ENCODE assay signal across 27 mouse cellular contexts in the genomic region with DNA sequence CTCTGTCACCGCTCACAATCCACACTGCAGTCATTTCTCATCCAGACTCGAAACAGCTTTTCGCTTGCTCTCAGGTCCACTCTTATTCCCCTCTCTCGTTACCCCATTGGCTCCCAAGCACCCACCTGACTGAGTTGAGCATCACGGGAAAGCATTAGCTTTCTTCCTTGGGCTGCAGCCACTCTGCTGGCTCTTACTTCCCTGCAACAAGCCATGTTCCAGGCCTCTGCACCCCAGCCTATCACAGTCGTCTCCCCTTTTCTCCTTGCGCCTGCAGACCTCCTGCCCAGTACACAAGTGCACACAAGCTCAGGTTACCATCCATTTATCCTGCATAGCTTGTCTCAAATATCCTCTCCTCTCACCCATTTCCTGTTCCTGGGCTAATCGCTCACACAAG.
A peak's percentile ranks its signal among the peaks of the same experiment; 100 is the strongest.
DNase-seq lines count a peak whose midpoint lies in the region; ATAC-seq lines count a peak whose summit lies in the region.
"Had no signal": no experiment of that assay in that cellular context is flagged by ENCODE, and none has a peak within 500 bp of the region (broad histone marks: within the 10 kb centered on the region; RNA-seq: fewer than 3 reads in every experiment).

No protein-coding gene starts in this region.

- no peaks in the 10 kb centered on the region for H3K9me3 ChIP-seq in midbrain, embryonic 11.5 days (ENCODE audit: control insufficient read depth, low read length)
- no peaks in the 10 kb centered on the region for H3K9me3 ChIP-seq in midbrain, embryonic 13.5 days
- no peaks in the 10 kb centered on the region for H3K9me3 ChIP-seq in embryonic facial prominence, embryonic 12.5 days
- H3K9me3 ChIP-seq in limb, embryonic 11.5 days (ENCODE audit: control insufficient read depth, low read length): no peaks in the 10 kb centered on the region
- H3K9me3 ChIP-seq: forebrain, embryonic 15.5 days; heart, embryonic 12.5 days; lung, embryonic 15.5 days had no signal

- WGBS in midbrain, embryonic 11.5 days: 78% methylated on average over 8 of the region's 8 CpGs
- WGBS in midbrain, embryonic 13.5 days: 82% methylated on average over 8 of the region's 8 CpGs
- WGBS in embryonic facial prominence, embryonic 12.5 days: 44% methylated on average over 8 of the region's 8 CpGs
- 57% methylated on average over 8 of the region's 8 CpGs for WGBS in limb, embryonic 11.5 days

- H3K4me1 ChIP-seq in midbrain, embryonic 11.5 days (ENCODE audit: control insufficient read depth, insufficient read depth, low read length): no peaks in the 10 kb centered on the region
- H3K4me1 ChIP-seq in midbrain, embryonic 13.5 days (replicated peaks): no peaks in the 10 kb centered on the region
- peaks cover 12% of the 10 kb centered on the region for H3K4me1 ChIP-seq in embryonic facial prominence, embryonic 12.5 days
- peaks cover 8% of the 10 kb centered on the region for H3K4me1 ChIP-seq in limb, embryonic 11.5 days (ENCODE audit: control insufficient read depth, insufficient read depth, low read length)
- H3K4me1 ChIP-seq: forebrain, embryonic 15.5 days; heart, embryonic 12.5 days; lung, embryonic 15.5 days had no signal

- no peak for ATAC-seq in midbrain, embryonic 11.5 days (ENCODE audit: low FRiP score)
- no peak for ATAC-seq in midbrain, embryonic 13.5 days
- ATAC-seq in embryonic facial prominence, embryonic 12.5 days (ENCODE audit: insufficient number of reproducible peaks, insufficient read depth, low FRiP score, low TSS enrichment): peak; percentile 69; the same call in 1 of the 2 replicates
- peak; percentile 85 for ATAC-seq in limb, embryonic 11.5 days (ENCODE audit: insufficient number of reproducible peaks, low FRiP score, low TSS enrichment, low read depth)
- ATAC-seq: CD4-positive, CD25-positive, alpha-beta regulatory T cell, adult 4 months; forebrain, embryonic 15.5 days; intestine, postnatal 0 days had no signal

- intact Hi-C loops in left cerebral cortex, postnatal 36 days (cut with DNase I): loop anchor here (5.0 kb wide), 1 partner anchor 235 kb away; a partner anchor contains a TSS
- intact Hi-C loops in heart, postnatal 10 days (cut with DNase I): loop anchor here (5.0 kb wide), 1 partner anchor 235 kb away; a partner anchor contains a TSS

- peak; percentile 21 for DNase-seq in midbrain, embryonic 11.5 days (ENCODE audit: low spot score, missing footprints)
- DNase-seq in limb, embryonic 11.5 days (ENCODE audit: low spot score): peak; percentile 43
- DNase-seq in lung, postnatal 36 days: no peak
- DNase-seq in left cerebral cortex, postnatal 36 days (ENCODE audit: low spot score in 2 of 2): no peak
- DNase-seq in heart, postnatal 10 days: no peak
- DNase-seq: adrenal gland, postnatal 25 days; cerebellum, adult 11-12 months; cerebellum, adult 9-11 months; embryo, embryonic 11 days; gastrocnemius, adult 2 months; heart, adult 2 months; kidney, postnatal 10 days; layer of hippocampus, adult 9-11 months; midbrain, embryonic 14.5 days; right cerebral cortex, adult 18-20 months; thymus, adult 18-20 months; thymus, postnatal 36 days had no signal

- H3K27ac ChIP-seq in midbrain, embryonic 11.5 days (ENCODE audit: low read depth, low read length): no peak overlapping the region
- no peak overlapping the region for H3K27ac ChIP-seq in midbrain, embryonic 13.5 days
- H3K27ac ChIP-seq in embryonic facial prominence, embryonic 12.5 days: no peak overlapping the region
- H3K27ac ChIP-seq in limb, embryonic 11.5 days (replicated peaks; ENCODE audit: low read depth, low read length): no peak overlapping the region; the same call in 1 of the 2 replicates
- H3K27ac ChIP-seq: forebrain, embryonic 15.5 days; gastrocnemius, adult 2 months; heart, adult 2 months; hindbrain, embryonic 14.5 days; lung, embryonic 15.5 days; stomach, postnatal 0 days had no signal

- H3K36me3 ChIP-seq in midbrain, embryonic 11.5 days (ENCODE audit: control insufficient read depth, insufficient read depth, low read length): no peaks in the 10 kb centered on the region
- no peaks in the 10 kb centered on the region for H3K36me3 ChIP-seq in midbrain, embryonic 13.5 days
- H3K36me3 ChIP-seq in embryonic facial prominence, embryonic 12.5 days: no peaks in the 10 kb centered on the region
- no peaks in the 10 kb centered on the region for H3K36me3 ChIP-seq in limb, embryonic 11.5 days (ENCODE audit: control insufficient read depth, insufficient read depth, low read length)
- H3K36me3 ChIP-seq: forebrain, embryonic 15.5 days; heart, embryonic 12.5 days; lung, embryonic 15.5 days had no signal

- no peaks in the 10 kb centered on the region for H3K27me3 ChIP-seq in midbrain, embryonic 11.5 days (ENCODE audit: control insufficient read depth, insufficient read depth, low read length)
- H3K27me3 ChIP-seq in midbrain, embryonic 13.5 days: 0 out of 2 replicates have a peak, but pooled peaks cover 5% of the 10 kb centered on the region
- 0 out of 2 replicates have a peak, but pooled peaks cover 4% of the 10 kb centered on the region for H3K27me3 ChIP-seq in embryonic facial prominence, embryonic 12.5 days
- no peaks in the 10 kb centered on the region for H3K27me3 ChIP-seq in limb, embryonic 11.5 days (ENCODE audit: control insufficient read depth, insufficient read depth, low read length)
- H3K27me3 ChIP-seq: forebrain, embryonic 15.5 days had no signal

- H3K4me2 ChIP-seq in midbrain, embryonic 11.5 days: no peak overlapping the region
- H3K4me2 ChIP-seq in midbrain, embryonic 13.5 days (replicated peaks): no peak overlapping the region
- H3K4me2 ChIP-seq in embryonic facial prominence, embryonic 12.5 days (replicated peaks): peak overlapping the region; percentile 18; the same call in 1 of the 2 replicates
- H3K4me2 ChIP-seq in limb, embryonic 11.5 days (ENCODE audit: low read depth, severe bottlenecking): no peak overlapping the region
- H3K4me2 ChIP-seq: forebrain, embryonic 15.5 days; heart, embryonic 12.5 days; hindbrain, embryonic 14.5 days; liver, embryonic 11.5 days; lung, embryonic 15.5 days had no signal

- H3K4me3 ChIP-seq in midbrain, embryonic 11.5 days (ENCODE audit: low read depth, low read length): no peak overlapping the region
- no peak overlapping the region for H3K4me3 ChIP-seq in midbrain, embryonic 13.5 days (replicated peaks)
- H3K4me3 ChIP-seq in embryonic facial prominence, embryonic 12.5 days: no peak overlapping the region
- H3K4me3 ChIP-seq in limb, embryonic 11.5 days (ENCODE audit: low read depth, low read length): no peak overlapping the region
- H3K4me3 ChIP-seq: forebrain, embryonic 15.5 days; gastrocnemius, adult 2 months; heart, adult 2 months; heart, embryonic 12.5 days; lung, embryonic 15.5 days had no signal

- H3K9ac ChIP-seq in midbrain, embryonic 11.5 days (ENCODE audit: low read length): no peak overlapping the region
- H3K9ac ChIP-seq in midbrain, embryonic 13.5 days (replicated peaks): no peak overlapping the region
- H3K9ac ChIP-seq in embryonic facial prominence, embryonic 12.5 days: no peak overlapping the region
- no peak overlapping the region for H3K9ac ChIP-seq in limb, embryonic 11.5 days (ENCODE audit: low read length)
- H3K9ac ChIP-seq: forebrain, embryonic 15.5 days; heart, embryonic 12.5 days; hindbrain, embryonic 14.5 days; lung, embryonic 15.5 days had no signal

Comparison
In these comparisons a context has a peak if more than half of its experiments do, and no peak if none do; other contexts are left out.
1. ATAC-seq: peak in embryonic facial prominence, embryonic 12.5 days (single experiment) and limb, embryonic 11.5 days (single experiment); none in midbrain, embryonic 11.5 days (single experiment) and midbrain, embryonic 13.5 days (single experiment).
2. DNase-seq: peak in midbrain, embryonic 11.5 days (single experiment) and limb, embryonic 11.5 days (single experiment); none in lung, postnatal 36 days (single experiment), left cerebral cortex, postnatal 36 days (0 of 2) and heart, postnatal 10 days (0 of 2).